Mouse (Mus musculus) hindlimb bud, embryonic 11.5 days (tissue): ENCODE measurements around the gene Ddx43.
"Not testable (repeated sequence)": the region's sequence is repeated elsewhere in the genome, so short reads cannot be mapped to it uniquely, and the experiment has no call there.

Source experiments
- DNase-seq: peaks from one replicate; pipeline ENCODE4 v3.0.0-alpha.2; 2012; ENCODE audit warnings: low read depth, low spot score; ENCODE audit errors: extremely low spot score

The Ddx43 gene

DNA sequence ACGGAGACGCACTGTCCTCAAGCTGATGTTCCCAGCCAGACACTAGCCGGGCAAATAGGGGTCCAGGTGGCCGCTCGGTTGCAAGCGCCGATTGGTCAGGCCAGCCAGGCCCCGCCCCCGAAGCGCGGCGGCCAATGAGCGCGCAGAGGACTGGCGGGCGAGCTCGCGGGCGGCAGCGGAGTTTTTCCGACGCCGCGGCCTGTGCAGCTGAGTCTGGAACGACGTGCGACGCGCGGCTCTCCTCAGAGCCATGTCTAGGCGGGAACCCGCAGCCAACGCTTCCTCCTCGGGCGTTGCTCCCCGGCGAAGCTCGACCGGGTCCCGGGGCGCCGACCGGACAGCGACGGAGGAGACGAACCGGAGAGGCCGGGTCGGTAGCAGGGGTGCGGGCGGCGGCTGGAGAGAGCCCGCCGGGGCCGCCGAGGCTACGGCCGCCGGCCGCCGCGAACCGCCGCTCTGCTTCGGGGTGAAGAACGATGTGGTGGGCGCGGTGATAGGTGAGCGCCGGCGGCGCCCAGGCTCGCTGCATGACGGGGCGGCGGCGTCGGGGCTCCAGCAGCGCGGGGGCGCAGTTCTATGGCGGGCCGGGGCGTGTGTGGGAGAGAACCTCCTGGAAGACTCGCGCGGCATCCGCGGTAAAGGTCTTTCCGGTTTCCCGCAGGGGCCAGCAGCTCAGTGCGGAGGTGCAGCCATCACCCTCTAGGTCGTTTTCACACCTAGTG, at the start of gene Ddx43:
TSS of gene Ddx43 (plus strand) at position 148 of the 722 bp plus-strand sequence.
- no peak for DNase-seq

DNA sequence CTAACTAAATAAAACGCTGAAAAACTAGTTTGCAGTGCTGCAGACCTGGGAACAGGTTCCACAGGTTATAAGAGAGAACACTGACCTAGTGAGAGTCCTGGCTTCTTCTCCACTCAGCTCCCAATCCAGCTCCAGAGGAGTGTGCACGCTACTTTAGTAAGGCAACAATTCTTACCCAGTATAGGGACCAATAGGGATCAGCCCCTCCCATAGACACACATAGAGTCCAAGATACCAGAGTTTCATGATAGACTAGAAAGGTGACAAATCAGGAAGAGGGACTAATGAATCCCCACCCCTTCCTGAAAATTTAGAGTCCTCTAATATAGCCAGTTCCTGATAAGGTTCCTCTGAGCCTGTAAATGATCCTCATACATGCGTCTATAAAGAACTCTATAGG, 48.6 kb upstream of the Ddx43 start:
- no peak for DNase-seq

DNA sequence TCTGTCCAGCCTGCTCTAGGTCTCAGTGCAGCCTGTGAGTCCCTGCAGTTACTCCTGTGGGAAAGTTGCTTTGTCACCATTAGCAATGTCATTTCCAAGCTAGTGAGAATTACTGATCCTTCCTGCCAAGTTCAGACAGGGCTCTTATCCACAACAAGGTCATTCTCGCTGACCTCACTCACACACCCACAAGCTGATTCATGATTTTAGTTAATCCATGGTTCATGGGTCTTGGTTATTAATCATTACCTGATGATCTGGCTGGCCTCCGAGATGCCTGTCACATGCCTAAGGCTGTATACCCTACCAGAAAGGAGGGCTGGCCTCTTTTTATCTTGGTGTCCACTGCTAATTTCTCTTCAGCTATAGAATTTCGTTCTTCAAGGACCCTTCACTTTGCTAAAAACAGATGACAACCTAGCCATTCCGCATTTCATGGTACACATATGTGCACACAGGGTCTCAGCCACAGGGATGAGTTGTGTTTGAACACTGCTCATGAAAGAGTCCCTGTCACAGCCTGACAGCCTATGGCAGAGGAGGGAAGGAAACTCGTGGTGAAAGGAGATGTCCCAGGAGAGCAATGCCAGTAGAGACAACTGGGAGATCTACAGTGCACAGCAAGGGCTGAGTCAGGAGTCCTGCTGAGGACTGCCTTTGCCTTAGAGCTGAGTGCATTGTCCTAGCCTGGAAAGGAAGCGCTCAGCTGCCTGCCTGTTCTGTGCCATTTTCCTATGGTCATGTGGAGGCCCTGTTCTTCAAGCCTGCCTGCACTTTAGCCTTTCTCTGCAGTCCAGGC, 47.2 kb upstream of the Ddx43 start:
- not testable (repeated sequence) for DNase-seq

DNA sequence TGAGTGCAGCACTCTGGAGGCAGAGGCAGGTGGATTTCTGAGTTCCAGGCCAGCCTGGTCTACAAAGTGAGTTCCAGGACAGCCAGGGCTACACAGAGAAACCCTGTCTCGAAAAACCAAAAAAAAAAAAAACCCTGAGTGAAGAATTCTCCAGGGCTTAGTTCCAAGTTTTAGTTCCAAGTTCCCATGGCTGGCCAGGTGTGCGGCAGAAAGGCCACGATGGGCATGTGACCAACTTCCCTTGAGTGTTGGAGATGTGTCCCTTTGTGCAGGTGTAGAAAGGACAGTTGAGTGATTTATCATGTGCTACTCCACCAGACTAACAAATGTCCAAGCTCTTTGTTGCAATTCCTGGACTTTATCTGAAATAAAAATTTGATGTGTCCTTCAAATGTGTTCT, 46.4 kb upstream of the Ddx43 start:
- DNase-seq = not testable (repeated sequence)

DNA sequence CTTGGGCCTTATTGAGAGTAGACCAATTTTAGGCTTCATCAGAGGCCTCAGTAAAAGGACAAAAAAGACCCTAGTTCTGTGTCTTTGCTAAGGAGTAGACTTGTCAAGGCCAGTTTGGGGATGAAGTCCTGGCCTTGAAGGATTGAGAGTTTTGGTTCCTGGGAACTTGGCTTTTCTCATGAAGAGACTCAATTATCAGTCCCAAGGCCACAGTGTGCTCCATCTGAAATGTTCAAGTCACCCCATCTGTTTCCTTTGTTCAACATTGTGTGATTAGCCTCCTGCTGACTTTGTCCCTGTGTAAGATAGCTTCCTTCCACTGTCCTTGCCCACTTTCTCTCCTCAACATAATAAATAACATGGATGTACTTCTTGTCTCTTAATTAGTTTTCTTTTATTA, 45.6 kb upstream of the Ddx43 start:
- DNase-seq = not testable (repeated sequence)

DNA sequence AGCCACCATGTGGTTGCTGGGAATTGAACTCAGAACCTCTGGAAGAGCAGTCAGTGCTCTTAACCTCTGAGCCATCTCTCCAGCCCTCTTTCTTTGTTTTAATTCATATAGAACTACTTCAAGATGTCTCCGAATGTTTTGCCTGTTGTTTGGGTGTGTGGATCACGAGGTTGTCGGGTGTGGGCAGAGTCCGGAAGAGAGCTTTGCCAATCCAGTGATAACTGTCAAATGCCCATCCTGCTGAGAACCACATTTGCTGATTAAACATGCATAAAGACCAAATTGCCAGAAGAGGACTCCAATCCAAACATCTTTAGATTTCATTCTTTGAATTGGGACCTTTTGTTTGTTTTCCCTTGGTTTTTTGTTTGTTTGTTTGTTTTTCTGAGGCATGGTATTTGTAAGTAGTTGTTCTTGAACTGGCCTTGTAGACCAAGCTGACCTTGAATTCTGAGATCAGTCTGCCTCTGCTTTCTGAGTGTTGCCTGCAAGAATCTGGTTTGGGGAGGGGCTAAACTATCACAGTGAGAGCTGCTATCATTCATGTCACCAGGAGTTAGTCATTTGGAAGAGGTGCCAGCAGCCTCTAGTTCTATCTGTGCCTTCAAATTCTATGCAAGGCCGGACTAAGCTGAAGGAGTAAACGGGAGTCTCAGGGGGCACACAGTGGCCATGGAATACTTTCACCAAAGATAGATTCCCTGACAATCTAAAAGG, 43.9 kb upstream of the Ddx43 start:
- no peak for DNase-seq

DNA sequence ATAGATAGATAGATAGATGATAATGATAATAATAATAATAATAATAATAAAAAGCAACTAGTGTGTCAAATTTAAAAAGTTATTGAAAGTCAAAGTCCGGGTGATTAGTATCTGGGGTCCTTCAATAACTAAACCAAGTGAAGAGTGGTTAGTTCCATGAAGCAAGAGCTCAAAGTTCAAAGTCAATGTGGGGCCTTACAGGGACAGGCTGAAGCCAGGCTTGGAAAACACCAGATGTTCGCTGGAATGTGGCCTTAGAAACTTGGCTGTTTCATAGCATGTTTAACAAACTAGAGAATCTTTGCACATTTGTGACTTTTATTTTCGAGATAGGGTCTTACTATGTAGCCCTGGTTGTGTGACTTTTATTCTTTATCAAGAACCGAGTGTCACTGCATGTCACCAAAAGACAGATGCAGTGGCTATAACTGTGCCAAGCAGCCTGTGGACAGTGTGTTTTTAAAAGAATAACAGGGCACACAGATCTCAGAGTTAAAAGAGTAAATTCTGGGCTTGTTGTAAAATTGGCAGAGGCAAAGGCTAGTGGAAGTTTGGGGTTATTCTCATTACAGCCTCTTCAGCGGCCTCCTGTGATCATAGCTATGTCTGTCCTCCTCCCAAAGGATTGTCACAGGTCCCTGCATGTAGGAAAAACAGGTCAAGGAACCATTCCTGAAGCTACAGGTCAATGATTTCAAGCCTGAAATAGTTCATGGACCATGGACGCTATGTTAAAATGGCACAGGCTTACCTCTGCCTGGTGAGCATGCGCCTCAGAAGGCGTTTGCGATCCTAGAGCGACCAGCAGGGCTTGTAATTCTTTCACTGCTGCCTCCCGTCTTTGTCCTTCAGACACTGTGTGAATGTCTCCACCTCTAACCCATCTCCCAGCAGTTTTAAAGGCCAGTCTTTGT, 40.7 kb upstream of the Ddx43 start:
- no peak for DNase-seq

DNA sequence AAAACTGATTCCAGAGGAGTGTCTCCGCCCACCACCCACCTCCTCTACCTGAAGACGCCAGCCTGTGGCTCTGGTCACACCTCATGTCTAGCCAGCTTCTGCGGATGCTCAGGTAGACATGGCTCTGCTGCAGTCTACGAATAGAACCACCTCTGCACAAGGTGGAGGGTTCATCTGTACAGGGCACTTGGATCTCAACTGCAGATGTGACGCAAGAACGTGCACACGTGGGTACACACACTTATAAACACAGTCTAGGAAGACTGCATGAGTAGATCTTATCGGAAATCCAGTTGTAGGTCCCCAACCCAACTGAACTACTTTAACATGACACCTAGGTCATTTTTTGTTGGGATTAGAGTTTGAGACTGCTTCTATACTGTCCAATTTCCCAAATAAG, 40.0 kb upstream of the Ddx43 start, which contains the start of gene Gsta2:
TSS of gene Gsta2 (minus strand) at position 178 of the 400 bp plus-strand sequence.
- DNase-seq = no peak

DNA sequence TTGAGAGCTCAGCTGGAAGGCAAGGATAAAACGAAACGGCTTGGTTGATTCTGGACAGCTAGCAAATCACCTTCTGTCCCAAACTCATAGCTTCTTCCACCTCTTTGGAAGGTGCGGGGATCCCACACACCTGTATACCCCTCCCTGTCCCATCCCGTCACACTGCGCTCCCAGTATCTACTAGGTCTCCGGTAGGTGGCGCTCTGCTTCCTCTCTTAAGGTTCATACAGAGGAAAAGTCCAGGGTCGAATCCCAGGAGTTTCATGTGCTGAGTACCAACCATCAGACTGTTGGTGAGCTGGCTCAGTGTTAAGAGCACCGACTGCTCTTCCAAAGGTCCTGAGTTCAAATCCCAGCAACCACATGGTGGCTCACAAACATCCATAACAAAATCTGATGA, 37.5 kb upstream of the Ddx43 start:
- DNase-seq = peak; percentile 41

DNA sequence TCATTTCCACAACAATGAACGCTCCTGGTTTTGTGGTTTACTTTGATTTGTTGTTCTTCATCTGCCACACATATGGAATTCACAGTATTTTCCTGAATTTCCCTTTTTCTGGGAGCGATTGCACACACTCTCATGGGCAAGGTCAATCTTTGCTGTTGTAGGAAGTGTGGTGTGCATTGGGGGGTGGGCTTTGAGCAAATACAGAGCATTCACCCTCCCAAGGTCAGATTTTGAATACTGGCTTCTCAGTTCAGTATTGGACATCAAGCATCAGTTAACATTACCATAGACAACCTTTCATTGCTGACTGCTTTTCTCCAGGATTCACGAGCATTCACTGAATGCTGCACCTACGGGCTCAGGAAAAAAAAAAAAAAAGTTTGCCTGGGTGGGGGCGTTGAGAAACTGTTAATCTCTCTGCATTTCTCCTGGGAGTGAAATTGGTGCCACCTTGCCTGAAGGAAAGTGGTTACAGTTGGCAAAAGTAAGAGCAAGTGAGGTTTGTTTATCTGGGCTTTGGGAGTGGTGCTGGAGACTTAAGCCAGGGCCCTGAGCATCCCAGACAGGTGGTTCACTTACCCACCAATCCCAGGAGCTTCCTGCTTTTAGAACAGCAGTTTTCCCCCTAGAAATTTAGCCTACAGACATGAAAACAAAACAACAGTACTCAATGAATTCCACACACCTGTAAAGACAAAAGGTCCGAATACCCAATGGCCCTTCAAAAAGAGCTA, 35.7 kb upstream of the Ddx43 start:
- no peak for DNase-seq

DNA sequence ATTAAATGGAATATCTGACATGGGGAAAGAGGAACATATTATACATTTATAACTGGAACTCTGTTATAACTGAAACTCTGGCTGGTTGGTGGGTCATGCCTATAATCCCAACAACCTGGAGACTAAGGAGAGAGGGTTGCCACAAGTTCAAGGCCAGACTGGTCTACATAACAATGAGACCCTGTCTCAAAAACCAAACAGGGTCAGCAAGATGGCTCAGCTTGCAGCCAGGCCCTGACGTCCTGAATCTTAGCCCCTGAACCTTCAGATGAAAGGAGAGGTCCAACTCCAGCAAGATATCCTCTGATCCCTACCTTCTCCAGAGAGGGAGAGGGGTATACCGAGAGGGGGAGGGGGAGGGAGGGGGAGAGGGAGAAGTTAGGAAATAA, 35.1 kb upstream of the Ddx43 start:
- DNase-seq = no peak

DNA sequence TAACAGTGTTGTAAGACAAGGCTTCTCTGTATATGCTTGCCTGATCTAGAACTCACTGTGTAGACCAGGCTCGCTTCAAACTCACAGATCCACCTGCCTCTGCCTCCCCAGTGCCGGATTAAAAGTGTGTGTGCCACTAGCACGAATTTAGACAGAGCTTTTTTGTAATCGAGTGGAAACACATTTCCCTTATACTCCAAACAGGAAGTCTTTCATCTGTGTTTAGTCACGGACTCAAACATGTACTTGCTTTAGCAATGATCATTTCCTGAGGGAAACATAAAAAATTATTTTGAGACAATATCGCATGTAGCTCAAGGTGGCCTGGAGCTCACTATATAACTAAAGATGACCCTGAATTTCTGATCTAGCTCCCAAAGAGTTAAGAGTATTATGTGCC, 32.2 kb upstream of the Ddx43 start:
- no peak for DNase-seq

DNA sequence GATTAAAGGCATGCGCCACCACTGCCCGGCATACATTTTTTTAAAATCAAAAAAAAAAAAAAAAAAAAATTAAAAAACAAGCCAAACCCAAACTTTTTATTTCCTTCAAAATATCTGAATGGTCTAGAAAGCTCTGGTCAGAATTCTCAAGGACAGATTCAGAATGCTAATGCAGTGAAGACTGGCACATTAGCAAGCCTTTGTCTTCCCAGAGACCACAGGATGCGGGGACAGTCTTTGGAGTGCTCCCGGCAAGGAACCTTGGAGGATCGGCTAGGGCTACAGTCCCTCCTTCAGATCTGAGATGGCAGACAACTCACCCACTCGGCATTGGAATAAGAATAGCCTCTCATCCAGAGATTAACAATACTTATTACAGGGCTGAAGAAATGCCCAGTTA, 30.9 kb upstream of the Ddx43 start:
- no peak for DNase-seq

DNA sequence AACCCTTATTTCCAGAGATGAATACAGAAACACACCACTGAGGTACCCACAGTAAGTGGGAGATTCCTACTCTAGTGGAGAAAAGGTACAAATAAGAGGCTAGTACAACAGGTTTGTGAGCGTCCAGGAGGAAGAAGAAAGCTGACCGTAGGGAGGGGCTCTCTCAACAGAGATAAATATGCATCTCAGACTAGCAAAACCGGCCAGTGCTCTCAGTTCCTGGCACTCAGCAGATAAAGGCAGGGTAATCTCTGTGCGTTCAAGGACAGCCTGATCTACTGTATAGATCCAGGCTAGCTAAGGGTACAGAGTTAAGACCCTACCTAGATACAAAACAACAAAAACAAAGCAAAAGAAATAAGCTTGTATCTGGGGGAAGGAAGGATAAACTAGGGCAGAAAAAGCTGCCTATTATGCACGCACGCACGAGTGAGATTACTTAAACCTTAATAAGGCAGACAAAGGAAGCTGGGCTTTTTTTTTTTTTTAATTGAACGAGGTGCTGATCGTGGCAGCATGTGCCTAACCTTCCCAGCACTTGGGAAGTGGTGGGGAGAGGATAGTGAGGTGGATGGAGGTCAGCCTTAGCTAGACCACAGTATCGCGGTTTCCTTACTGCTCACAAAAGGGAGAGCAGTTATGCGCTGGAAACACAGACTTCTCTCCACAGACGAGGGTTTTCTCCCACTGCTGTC, 29.6 kb upstream of the Ddx43 start:
- no peak for DNase-seq

DNA sequence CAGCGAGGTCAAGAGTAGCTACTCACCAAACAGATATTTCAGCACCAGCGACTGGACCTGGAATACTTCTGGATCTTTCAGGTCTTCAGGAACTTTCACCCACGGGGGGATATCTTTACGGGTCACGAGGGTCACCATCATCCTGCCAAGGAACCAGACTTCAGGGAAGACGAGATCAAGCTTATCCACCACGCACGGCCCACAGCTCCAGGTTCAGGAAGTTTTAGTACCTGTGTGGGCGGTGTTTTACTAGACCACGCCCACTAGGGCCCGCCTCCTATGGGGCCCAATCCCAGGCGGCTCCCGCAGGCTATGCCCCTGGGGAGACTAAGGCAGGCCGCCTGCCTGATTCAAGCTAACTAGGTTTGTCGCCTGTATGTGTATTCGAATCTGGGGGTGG, 27.6 kb upstream of the Ddx43 start, which contains the start of gene Dppa5a:
TSS of gene Dppa5a (minus strand) at position 219 of the 400 bp plus-strand sequence.
- not testable (repeated sequence) for DNase-seq

DNA sequence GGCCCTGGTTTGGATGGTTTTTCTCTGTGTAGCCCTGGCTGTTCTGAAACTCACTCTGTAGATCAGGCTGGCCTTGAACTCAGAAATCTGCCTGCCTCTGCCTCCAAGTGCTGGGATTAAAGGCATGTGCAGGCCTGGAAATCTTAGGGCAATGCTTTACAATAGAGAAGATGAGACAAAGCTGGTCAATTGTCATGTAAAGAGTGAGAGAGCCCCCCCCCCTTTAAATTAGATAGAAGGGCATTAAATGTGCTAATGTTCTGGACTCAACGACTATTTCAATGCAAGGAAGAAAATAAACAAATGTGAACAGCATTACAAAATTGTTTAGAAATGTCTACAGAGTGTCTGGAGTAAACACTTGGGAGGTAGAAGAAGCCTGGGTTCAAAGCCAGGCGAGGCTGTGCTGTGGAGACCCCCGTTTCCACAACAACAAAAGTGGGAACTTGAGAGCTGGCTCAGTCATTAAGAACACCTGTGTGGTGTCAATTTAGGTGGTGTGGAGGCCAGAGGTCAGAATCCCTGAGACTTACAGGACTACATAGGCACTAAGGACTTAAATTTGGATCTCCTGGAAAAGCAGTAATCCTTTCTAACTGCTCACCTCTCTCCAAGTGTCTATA, 26.8 kb upstream of the Ddx43 start:
- DNase-seq = no peak

DNA sequence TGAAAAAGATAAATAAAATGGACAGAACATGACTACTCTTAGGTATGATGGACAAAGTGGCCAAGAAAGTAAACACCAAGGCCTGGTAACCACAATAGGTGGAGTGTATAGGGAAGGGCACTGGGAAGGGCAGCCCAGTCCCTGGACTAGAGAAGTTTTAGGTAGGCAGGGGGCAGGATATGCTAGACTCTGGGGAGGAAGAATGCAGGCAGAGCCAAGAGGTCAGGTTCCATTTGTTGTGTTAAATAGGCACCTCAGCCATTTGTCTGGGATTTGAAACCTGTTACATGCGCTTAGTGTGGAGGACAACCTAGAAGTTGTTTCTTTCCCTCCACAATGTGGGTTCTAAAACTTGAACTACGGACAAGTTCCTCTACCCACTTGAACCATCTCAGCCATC, 26.2 kb upstream of the Ddx43 start:
- DNase-seq = no peak

DNA sequence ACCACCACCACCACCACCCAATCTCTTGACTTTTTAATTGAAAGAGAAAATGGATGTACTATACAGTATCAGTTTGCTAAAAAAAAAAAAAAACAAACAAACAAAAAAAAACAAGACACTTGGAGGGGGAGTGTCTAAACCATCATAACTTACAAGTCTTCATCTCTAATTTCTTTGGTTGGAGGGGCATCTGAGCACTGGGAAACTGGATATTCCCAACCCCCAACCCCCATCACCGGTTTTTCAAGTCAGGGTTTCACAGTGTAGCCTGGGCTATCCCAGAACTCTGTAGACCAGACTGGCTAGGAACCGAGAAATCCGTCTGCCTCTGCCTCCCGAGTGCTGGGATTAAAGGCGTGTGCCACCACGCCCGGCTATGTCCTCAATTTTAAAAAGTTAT, 25.8 kb upstream of the Ddx43 start:
- DNase-seq = no peak

DNA sequence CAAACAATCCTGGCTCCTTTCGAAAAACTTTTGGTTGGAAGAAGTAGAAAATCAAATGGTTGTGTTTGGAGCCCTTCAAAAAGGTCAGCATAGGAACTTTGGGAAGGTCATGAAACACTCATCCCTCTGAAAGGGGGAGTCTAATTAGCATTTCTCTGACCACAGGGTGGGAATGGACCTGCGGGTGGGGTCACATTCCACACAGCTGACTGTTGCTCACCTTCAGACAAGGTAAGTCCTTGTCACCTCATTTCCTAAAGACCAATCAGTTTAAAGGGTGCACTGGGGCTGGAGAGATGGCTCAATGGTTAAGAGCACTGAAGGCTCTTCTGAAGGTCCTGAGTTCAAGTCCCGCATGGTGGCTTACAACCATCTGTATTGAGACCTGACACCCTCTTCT, 24.1 kb upstream of the Ddx43 start:
- no peak for DNase-seq
